Mouse (Mus musculus) lung, postnatal 4 days (tissue): ENCODE measurements around the gene Setd1b.
"Not testable (repeated sequence)": the region's sequence is repeated elsewhere in the genome, so short reads cannot be mapped to it uniquely, and the experiment has no call there.

Source experiments
- DNase-seq, 2 experiments: peaks; one replicate each; pipeline ENCODE4 v3.0.0; 2021

Setd1b gene

DNA sequence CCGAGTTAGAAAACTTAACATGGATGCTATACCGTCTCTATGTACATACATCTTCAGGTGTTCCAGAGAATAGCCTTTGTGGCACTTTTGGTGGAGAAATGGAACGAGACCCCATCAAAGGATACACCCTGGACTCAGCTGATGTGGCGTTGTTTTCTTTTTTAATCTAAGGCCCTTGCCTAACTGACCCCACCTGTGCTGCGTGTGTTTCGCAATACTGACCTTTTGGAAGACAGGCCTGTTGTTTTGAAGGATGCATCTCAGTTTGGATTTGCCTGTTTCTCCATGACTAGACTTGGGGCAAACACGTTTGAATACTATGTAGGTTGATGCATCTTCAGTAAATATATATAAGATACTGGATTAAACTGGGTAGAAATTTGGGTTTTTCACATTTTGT lies 61.6 kb downstream of the Setd1b start:
- DNase-seq: not testable (repeated sequence)
